Mouse (Mus musculus) MEL (cell line): ENCODE results near the gene Ces1g.

Experiments used
- CTCF ChIP-seq, 3 experiments: IDR thresholded peaks in 2 of 3; conservative IDR thresholded peaks in 1 of 3; 2 replicates each; pipeline ENCODE4 v1.5.1; 2011 to 2012; ENCODE audit warnings: low read length in 3 of 3, low read depth in 2 of 3, mild to moderate bottlenecking in 2 of 3, improper control_type of control experiment in 1 of 3, inconsistent platforms in 1 of 3, mixed read lengths in 1 of 3, moderate library complexity in 1 of 3; ENCODE audit not compliant: control insufficient read depth in 1 of 3, insufficient read depth in 1 of 3, poor library complexity in 1 of 3, severe bottlenecking in 1 of 3
- ELF1 ChIP-seq: IDR thresholded peaks from 2 replicates; pipeline ENCODE4 v1.6.1; 2014; ENCODE audit warnings: low read depth, mild to moderate bottlenecking, inconsistent platforms, low read length, improper control_type of control experiment, moderate library complexity
- GABPA ChIP-seq: IDR thresholded peaks from 2 replicates; pipeline ENCODE4 v1.6.1; 2012; ENCODE audit warnings: low read depth, mild to moderate bottlenecking, inconsistent platforms, low read length, improper control_type of control experiment, moderate library complexity
- JUND ChIP-seq: IDR thresholded peaks from 2 replicates; pipeline ENCODE4 v1.6.1; 2011; ENCODE audit warnings: low read depth, mild to moderate bottlenecking, improper control_type of control experiment, low read length
- MAFK ChIP-seq: IDR thresholded peaks from 2 replicates; pipeline ENCODE4 v1.6.1; 2011; ENCODE audit warnings: low read depth, mild to moderate bottlenecking, low read length, improper control_type of control experiment, borderline replicate concordance
- MEF2A ChIP-seq: IDR thresholded peaks from 2 replicates; pipeline ENCODE4 v1.6.1; 2014; ENCODE audit warnings: low read depth, mild to moderate bottlenecking, inconsistent platforms, low read length, improper control_type of control experiment; ENCODE audit not compliant: poor library complexity, insufficient replicate concordance, severe bottlenecking; ENCODE audit errors: extremely low read depth
- TCF12 ChIP-seq: IDR thresholded peaks from 2 replicates; pipeline ENCODE4 v1.6.1; 2014; ENCODE audit warnings: low read depth, mild to moderate bottlenecking, inconsistent platforms, low read length, improper control_type of control experiment, moderate library complexity

DNA sequence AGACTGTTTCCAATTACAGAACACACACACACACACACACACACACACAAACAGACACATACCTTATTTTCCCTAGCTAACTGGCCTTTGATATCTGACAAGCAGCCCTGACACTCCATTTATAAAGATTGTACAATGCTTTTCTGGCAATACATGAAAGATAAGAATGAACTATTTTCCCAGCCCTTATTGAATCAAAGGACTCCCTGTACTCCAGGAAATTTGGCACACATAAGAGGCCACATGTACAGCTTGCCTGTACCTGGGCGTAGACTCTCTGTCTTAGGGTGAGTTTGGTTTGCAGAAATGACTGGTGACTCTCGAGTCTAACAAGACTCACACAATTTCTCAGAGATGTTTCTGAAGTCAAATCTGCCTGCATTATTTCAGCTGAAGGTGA, 53.2 kb downstream of the Ces1g start:
- TF ChIP-seq GABPA = no peak
- TF ChIP-seq TCF12 = no peak
- no peak for TF ChIP-seq MEF2A
- no peak for TF ChIP-seq JUND
- TF ChIP-seq ELF1 = no peak
- TF ChIP-seq MAFK = no peak
- TF ChIP-seq CTCF (IDR thresholded peaks at IDR 0.05 in 2 of 3, conservative IDR thresholded peaks at IDR 0.05 in 1 of 3; ENCODE audit: control insufficient read depth in 1 of 3, insufficient read depth in 1 of 3, low read depth in 2 of 3, low read length in 3 of 3, poor library complexity in 1 of 3, severe bottlenecking in 1 of 3) = no peak
